In genomic region chr7:30093918-30094415, GRCm38 (mm10) we compare ENCODE assay signal across 7 mouse cellular contexts. TPM values are rescaled to one million over a fixed set of nuclear protein-coding genes. Genes with fewer than 3 reads are reported as not detected.
DNase-seq lines count a peak whose midpoint lies in the region; ATAC-seq and TF ChIP-seq lines count a peak whose summit lies in the region.

No protein-coding gene starts in this region.

- peak overlapping the region; percentile 61 for H3K4me2 ChIP-seq in lung, embryonic 16.5 days (ENCODE audit: low read depth, low read length)
- peak overlapping the region; percentile 38 for H3K4me2 ChIP-seq in limb, embryonic 11.5 days (ENCODE audit: low read depth, severe bottlenecking)
- peak overlapping the region; percentile 52 for H3K4me2 ChIP-seq in stomach, embryonic 14.5 days (replicated peaks; ENCODE audit: low read depth, low read length)

- no peaks in the 10 kb centered on the region for H3K9me3 ChIP-seq in lung, embryonic 16.5 days (ENCODE audit: control insufficient read depth, low read length)
- H3K9me3 ChIP-seq in forebrain, embryonic 10.5 days: no peaks in the 10 kb centered on the region; the same call in 1 of the 2 replicates
- H3K9me3 ChIP-seq in limb, embryonic 11.5 days (ENCODE audit: control insufficient read depth, low read length): no peaks in the 10 kb centered on the region
- no peaks in the 10 kb centered on the region for H3K9me3 ChIP-seq in stomach, embryonic 14.5 days (ENCODE audit: control insufficient read depth, low read depth, low read length)

- H3K27me3 ChIP-seq in lung, embryonic 16.5 days (ENCODE audit: control insufficient read depth, insufficient read depth, low read depth, low read length): no peaks in the 10 kb centered on the region
- no peaks in the 10 kb centered on the region for H3K27me3 ChIP-seq in forebrain, embryonic 10.5 days (ENCODE audit: poor library complexity, severe bottlenecking)
- no peaks in the 10 kb centered on the region for H3K27me3 ChIP-seq in limb, embryonic 11.5 days (ENCODE audit: control insufficient read depth, insufficient read depth, low read length)
- no peaks in the 10 kb centered on the region for H3K27me3 ChIP-seq in stomach, embryonic 14.5 days (ENCODE audit: control insufficient read depth, insufficient read depth, low read length)

- DNase-seq in lung, adult 2 months: no peak
- no peak for DNase-seq in forebrain, embryonic 10.5 days (ENCODE audit: extremely low spot score, low spot score)
- no peak for DNase-seq in limb, embryonic 11.5 days (ENCODE audit: low spot score)
- DNase-seq in ovary, postnatal 36 days (ENCODE audit: low spot score): no peak
- no peak for DNase-seq in spleen, postnatal 14 days (ENCODE audit: low spot score in 2 of 2)

- H3K36me3 ChIP-seq in lung, embryonic 16.5 days (ENCODE audit: control insufficient read depth, insufficient read depth, low read length): 0 out of 2 replicates have a peak, but pooled peaks cover 2% of the 10 kb centered on the region
- H3K36me3 ChIP-seq in forebrain, embryonic 10.5 days (replicated peaks): peaks cover 20% of the 10 kb centered on the region
- no peaks in the 10 kb centered on the region; the same call in 1 of the 2 replicates for H3K36me3 ChIP-seq in limb, embryonic 11.5 days (ENCODE audit: control insufficient read depth, insufficient read depth, low read length)
- peaks cover 5% of the 10 kb centered on the region; the same call in 1 of the 2 replicates for H3K36me3 ChIP-seq in stomach, embryonic 14.5 days (ENCODE audit: control insufficient read depth, insufficient read depth, low read length)

- peak overlapping the region; percentile 84 for H3K4me3 ChIP-seq in lung, embryonic 16.5 days (ENCODE audit: low read length)
- H3K4me3 ChIP-seq in lung, adult 2 months (replicated peaks; ENCODE audit: extremely low read depth, low read depth, low read length): no peak overlapping the region
- H3K4me3 ChIP-seq in forebrain, embryonic 10.5 days: peak overlapping the region; percentile 68
- peak overlapping the region; percentile 55 for H3K4me3 ChIP-seq in limb, embryonic 11.5 days (ENCODE audit: low read depth, low read length)
- H3K4me3 ChIP-seq in stomach, embryonic 14.5 days (ENCODE audit: low read depth, low read length): peak overlapping the region; percentile 53

- TF ChIP-seq CTCF in lung, adult 2 months (IDR thresholded peaks at IDR 0.05; ENCODE audit: insufficient read depth, low read length): no peak

- no peak for TF ChIP-seq POLR2A in lung, adult 2 months (IDR thresholded peaks at IDR 0.05; ENCODE audit: borderline replicate concordance, extremely low read depth, low read depth, low read length)

- H3K4me1 ChIP-seq in lung, embryonic 16.5 days (replicated peaks; ENCODE audit: control insufficient read depth, insufficient read depth, low read length): peaks cover 19% of the 10 kb centered on the region
- peaks cover 7% of the 10 kb centered on the region; the same call in 1 of the 2 replicates for H3K4me1 ChIP-seq in lung, adult 2 months (ENCODE audit: control insufficient read depth, insufficient read depth, low read length)
- peaks cover 32% of the 10 kb centered on the region for H3K4me1 ChIP-seq in forebrain, embryonic 10.5 days
- peaks cover 9% of the 10 kb centered on the region for H3K4me1 ChIP-seq in limb, embryonic 11.5 days (ENCODE audit: control insufficient read depth, insufficient read depth, low read length)
- H3K4me1 ChIP-seq in stomach, embryonic 14.5 days (ENCODE audit: control insufficient read depth, insufficient read depth, low read length): peaks cover 15% of the 10 kb centered on the region

- H3K9ac ChIP-seq in lung, embryonic 16.5 days (ENCODE audit: low read length): peak overlapping the region; percentile 51
- 0 out of 2 replicates have a peak overlapping the region, but pooled peaks have one; percentile 0 for H3K9ac ChIP-seq in limb, embryonic 11.5 days (ENCODE audit: low read length)
- H3K9ac ChIP-seq in stomach, embryonic 14.5 days (replicated peaks; ENCODE audit: low read depth, low read length): no peak overlapping the region

- ATAC-seq in lung, embryonic 16.5 days (ENCODE audit: low read depth): no peak
- no peak for ATAC-seq in limb, embryonic 11.5 days (ENCODE audit: insufficient number of reproducible peaks, low FRiP score, low TSS enrichment, low read depth)
- ATAC-seq in stomach, embryonic 14.5 days (ENCODE audit: insufficient number of reproducible peaks, insufficient read depth, low FRiP score, low read depth): no peak

- WGBS in lung, embryonic 16.5 days: 71% methylated on average over 6 of the region's 6 CpGs
- 71% methylated on average over 6 of the region's 6 CpGs for WGBS in lung, adult 2 months
- 75% methylated on average over 6 of the region's 6 CpGs for WGBS in forebrain, embryonic 10.5 days
- 68% methylated on average over 6 of the region's 6 CpGs for WGBS in limb, embryonic 11.5 days
- WGBS in stomach, embryonic 14.5 days: 72% methylated on average over 6 of the region's 6 CpGs

- H3K27ac ChIP-seq in lung, embryonic 16.5 days (ENCODE audit: low read length): no peak overlapping the region
- H3K27ac ChIP-seq in forebrain, embryonic 10.5 days: peak overlapping the region; percentile 98; the same call in 1 of the 2 replicates
- H3K27ac ChIP-seq in limb, embryonic 11.5 days (replicated peaks; ENCODE audit: low read depth, low read length): no peak overlapping the region
- H3K27ac ChIP-seq in stomach, embryonic 14.5 days (ENCODE audit: low read length): peak overlapping the region; percentile 27; the same call in 1 of the 2 replicates

RNA-seq across cellular contexts. Expression of gene Zfp260, which starts 0.6 kb away (rescaled TPM):
- polyA plus RNA-seq in lung, embryonic 16.5 days (2015; fragmentation: Nextera tagmentation; extraction: Ambion mirVana): 115 and 117 TPM in 2 replicates
- polyA plus RNA-seq in lung, adult 2 months (2012; rRNA removed): 11.4 and 17.6 TPM in 2 replicates
- 104 TPM in 2 replicates for polyA plus RNA-seq in forebrain, embryonic 10.5 days (2016; fragmentation: Nextera tagmentation; extraction: Ambion mirVana)
- 142 and 150 TPM in 2 replicates for polyA plus RNA-seq in limb, embryonic 11.5 days (2014; fragmentation: Nextera tagmentation; extraction: Ambion mirVana)
- 132 and 142 TPM in 2 replicates for polyA plus RNA-seq in stomach, embryonic 14.5 days (2014; fragmentation: Nextera tagmentation; extraction: Ambion mirVana)

RNA-seq across cellular contexts. Expression of gene Zfp566, which starts 3.6 kb away (rescaled TPM):
- polyA plus RNA-seq in lung, embryonic 16.5 days (2015; fragmentation: Nextera tagmentation; extraction: Ambion mirVana): 6.9 and 7.6 TPM in 2 replicates
- 1.1 and 1.2 TPM in 2 replicates for polyA plus RNA-seq in lung, adult 2 months (2012; rRNA removed)
- 17.3 and 18.1 TPM in 2 replicates for polyA plus RNA-seq in forebrain, embryonic 10.5 days (2016; fragmentation: Nextera tagmentation; extraction: Ambion mirVana)
- polyA plus RNA-seq in limb, embryonic 11.5 days (2014; fragmentation: Nextera tagmentation; extraction: Ambion mirVana): 17.0 and 19.7 TPM in 2 replicates
- polyA plus RNA-seq in stomach, embryonic 14.5 days (2014; fragmentation: Nextera tagmentation; extraction: Ambion mirVana): 7.5 and 11.2 TPM in 2 replicates

RNA-seq across cellular contexts. Expression of gene Gm26920, which starts 3.8 kb away (rescaled TPM):
- 1.2 and 1.5 TPM in 2 replicates for polyA plus RNA-seq in lung, embryonic 16.5 days (2015; fragmentation: Nextera tagmentation; extraction: Ambion mirVana)
- not detected in 2 replicates for polyA plus RNA-seq in lung, adult 2 months (2012; rRNA removed)
- polyA plus RNA-seq in forebrain, embryonic 10.5 days (2016; fragmentation: Nextera tagmentation; extraction: Ambion mirVana): 2.2 and 2.8 TPM in 2 replicates
- 3.2 and 4.6 TPM in 2 replicates for polyA plus RNA-seq in limb, embryonic 11.5 days (2014; fragmentation: Nextera tagmentation; extraction: Ambion mirVana)
- polyA plus RNA-seq in stomach, embryonic 14.5 days (2014; fragmentation: Nextera tagmentation; extraction: Ambion mirVana): 2.0 and 2.1 TPM in 2 replicates

RNA-seq across cellular contexts. Expression of gene Zfp82, which starts 21.3 kb away (rescaled TPM):
- 4.7 and 5.0 TPM in 2 replicates for polyA plus RNA-seq in lung, embryonic 16.5 days (2015; fragmentation: Nextera tagmentation; extraction: Ambion mirVana)
- 0.31 and 1.0 TPM in 2 replicates for polyA plus RNA-seq in lung, adult 2 months (2012; rRNA removed)
- 5.9 and 6.4 TPM in 2 replicates for polyA plus RNA-seq in forebrain, embryonic 10.5 days (2016; fragmentation: Nextera tagmentation; extraction: Ambion mirVana)
- polyA plus RNA-seq in limb, embryonic 11.5 days (2014; fragmentation: Nextera tagmentation; extraction: Ambion mirVana): 4.3 and 4.7 TPM in 2 replicates
- 5.0 and 5.7 TPM in 2 replicates for polyA plus RNA-seq in stomach, embryonic 14.5 days (2014; fragmentation: Nextera tagmentation; extraction: Ambion mirVana)

RNA-seq across cellular contexts. Expression of gene Zfp382, which starts 27.8 kb away (rescaled TPM):
- 11.6 and 14.3 TPM in 2 replicates for polyA plus RNA-seq in lung, embryonic 16.5 days (2015; fragmentation: Nextera tagmentation; extraction: Ambion mirVana)
- polyA plus RNA-seq in lung, adult 2 months (2012; rRNA removed): 0.88 and 1.8 TPM in 2 replicates
- polyA plus RNA-seq in forebrain, embryonic 10.5 days (2016; fragmentation: Nextera tagmentation; extraction: Ambion mirVana): 10.7 and 11.5 TPM in 2 replicates
- polyA plus RNA-seq in limb, embryonic 11.5 days (2014; fragmentation: Nextera tagmentation; extraction: Ambion mirVana): 6.5 and 8.6 TPM in 2 replicates
- 6.4 and 7.3 TPM in 2 replicates for polyA plus RNA-seq in stomach, embryonic 14.5 days (2014; fragmentation: Nextera tagmentation; extraction: Ambion mirVana)

Comparison
In these comparisons a context has a peak if more than half of its experiments do, and no peak if none do; other contexts are left out.
1. H3K27ac ChIP-seq: peak in forebrain, embryonic 10.5 days (single experiment) and stomach, embryonic 14.5 days (single experiment); none in lung, embryonic 16.5 days (single experiment) and limb, embryonic 11.5 days (single experiment).
2. Peak in every context shown above with its lines, with median percentiles within 50 percentile points of each other: H3K4me2 ChIP-seq.